Mouse (Mus musculus) hindbrain, embryonic 16.5 days (tissue): ENCODE data around the gene Strip2. TPM values are rescaled to one million over a fixed set of nuclear protein-coding genes. Genes with fewer than 3 reads are reported as not detected.

Experiments
- ATAC-seq: fragments of 200-750 bp; cut with Nextera tagmentation; 2 replicates; pipeline ENCODE4 v1.8.0; 2017; ENCODE audit warnings: moderate TSS enrichment, moderate library complexity
- H3K27ac ChIP-seq: fragments of 300-500 bp; sonication (generic); 2 replicates; pipeline ENCODE4 v1.5.1; 2014; ENCODE audit warnings: low read depth, mild to moderate bottlenecking, control low read depth, low read length, moderate library complexity
- H3K27me3 ChIP-seq: fragments of 300-500 bp; sonication (generic); replicated peaks from 2 replicates; pipeline ENCODE4 v1.6.1; 2014; ENCODE audit warnings: low read length; ENCODE audit not compliant: control insufficient read depth, insufficient read depth
- H3K36me3 ChIP-seq: fragments of 300-500 bp; sonication (generic); 2 replicates; pipeline ENCODE4 v1.6.1; 2014; ENCODE audit warnings: mild to moderate bottlenecking, low read length, moderate library complexity, mixed read lengths; ENCODE audit not compliant: control insufficient read depth, insufficient read depth
- H3K4me1 ChIP-seq: fragments of 300-500 bp; sonication (generic); 2 replicates; pipeline ENCODE4 v1.6.1; 2014; ENCODE audit warnings: low read depth, low read length; ENCODE audit not compliant: control insufficient read depth, insufficient read depth
- H3K4me2 ChIP-seq: fragments of 300-500 bp; sonication (generic); 2 replicates; pipeline ENCODE4 v1.6.1; 2014; ENCODE audit warnings: mild to moderate bottlenecking, low read length, control low read depth, moderate library complexity
- H3K4me3 ChIP-seq: fragments of 300-500 bp; sonication (generic); 2 replicates; pipeline ENCODE4 v1.5.1; 2014; ENCODE audit warnings: mild to moderate bottlenecking, low read length, control low read depth, moderate library complexity
- H3K9ac ChIP-seq: fragments of 300-500 bp; sonication (generic); 2 replicates; pipeline ENCODE4 v1.6.1; 2014; ENCODE audit warnings: low read depth, mild to moderate bottlenecking, control low read depth, low read length, moderate library complexity
- H3K9me3 ChIP-seq: fragments of 300-500 bp; sonication (generic); 2 replicates; pipeline ENCODE4 v1.6.1; 2014; ENCODE audit warnings: mild to moderate bottlenecking, low read length, moderate library complexity; ENCODE audit not compliant: control insufficient read depth
- WGBS: fragments of 180-500 bp; shearing (Covaris S2); extraction: QIAGEN DNeasy Blood & Tissue Kit; methylation state at CpG from one replicate; pipeline ENCODE4 v1.1.7; 2014; 5-methylcytosine and 5-hydroxymethylcytosine counted together
- microRNA-seq: library from miRNA; unstranded; fragments of <30 nt; microRNA quantifications from one replicate; pipeline ENCODE4, GENCODE M21; 2017
- polyA plus RNA-seq: library from polyadenylated mRNA; unstranded; fragments of >200 nt; fragmentation: Nextera tagmentation; extraction: Ambion mirVana; gene quantifications from 2 replicates; pipeline ENCODE4 v1.2.1, GENCODE M21; 2015

The Strip2 gene
- polyA plus RNA-seq, 1 experiment from 2014 or later: 8.6 TPM

GRCm38 (mm10) chr6:30009204-30009603 is 92.4 kb downstream of the Strip2 start:
- WGBS: 80% methylated on average over 7 of the region's 7 CpGs
- ATAC-seq: no peak
- Histone ChIP-seq H3K9me3 (no peaks in the 10 kb centered on the region), H3K9ac (no peak overlapping the region), H3K4me2 (no peak overlapping the region), H3K4me1 (no peaks in the 10 kb centered on the region), H3K36me3 (no peaks in the 10 kb centered on the region), H3K4me3 (no peak overlapping the region), H3K27me3 (no peaks in the 10 kb centered on the region), H3K27ac (no peak overlapping the region)

Small RNA genes lying within 50 kb of the gene (microRNA-seq; reads per million reads assigned to microRNA genes)
- gene Gm23049: not detected

Other genes starting within 250 kb of the Strip2 start
- gene Tspan33, start 222.8 kb upstream of the Strip2 start, polyA plus RNA-seq: 10.8 and 15.2 TPM in 2 replicates
- gene Smo, start 181.5 kb upstream of the Strip2 start, polyA plus RNA-seq: 10.4 and 14.2 TPM in 2 replicates
- gene Ahcyl2, start 149.0 kb upstream of the Strip2 start, polyA plus RNA-seq: 20.5 and 22.3 TPM in 2 replicates
- gene Nrf1, start 131.0 kb downstream of the Strip2 start, polyA plus RNA-seq: 28.4 and 35.6 TPM in 2 replicates